Mouse (Mus musculus) spleen, embryonic (tissue): Measurements from ENCODE around the gene Tctn1.
"Not testable (repeated sequence)": the region's sequence is repeated elsewhere in the genome, so short reads cannot be mapped to it uniquely, and the experiment has no call there.

Source experiments
- CTCF ChIA-PET: fragments of 350-600 bp; sonication (Branson Sonifier 250); formaldehyde crosslinking; loops from one replicate; lab custom pipeline; 2022; lab: Charles Lee

The Tctn1 gene

GRCm38 (mm10) chr5:122228271-122228765 is 35.9 kb downstream of the Tctn1 start:
- CTCF ChIA-PET, result interaction anchor here (0.8 to 1.2 kb wide), 2 partner anchors 8 to 24 kb away, joined by 4 to 8 read pairs; no protein-coding TSS in a partner anchor

DNA sequence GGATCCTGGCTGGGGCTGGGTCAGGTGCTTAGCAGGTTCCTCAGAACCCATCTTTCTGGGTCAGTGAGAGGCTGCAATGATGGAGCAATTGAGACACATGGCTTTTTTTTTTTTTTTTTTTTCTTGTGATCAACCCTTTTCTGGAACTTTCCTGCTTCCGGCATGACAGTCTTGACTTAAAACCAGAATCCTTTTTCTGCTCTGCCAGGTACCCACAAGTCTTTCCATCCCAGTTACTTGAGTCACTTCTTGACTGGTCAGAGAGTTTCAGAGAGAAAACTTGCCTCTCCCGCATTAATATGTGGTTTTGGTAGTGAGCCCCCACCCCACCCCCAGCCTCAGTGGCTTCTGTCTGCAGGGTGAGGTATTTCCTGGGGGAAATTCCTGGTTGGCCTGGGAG is 40.0 kb downstream of the Tctn1 start:
- CTCF ChIA-PET, result no interaction called here

DNA sequence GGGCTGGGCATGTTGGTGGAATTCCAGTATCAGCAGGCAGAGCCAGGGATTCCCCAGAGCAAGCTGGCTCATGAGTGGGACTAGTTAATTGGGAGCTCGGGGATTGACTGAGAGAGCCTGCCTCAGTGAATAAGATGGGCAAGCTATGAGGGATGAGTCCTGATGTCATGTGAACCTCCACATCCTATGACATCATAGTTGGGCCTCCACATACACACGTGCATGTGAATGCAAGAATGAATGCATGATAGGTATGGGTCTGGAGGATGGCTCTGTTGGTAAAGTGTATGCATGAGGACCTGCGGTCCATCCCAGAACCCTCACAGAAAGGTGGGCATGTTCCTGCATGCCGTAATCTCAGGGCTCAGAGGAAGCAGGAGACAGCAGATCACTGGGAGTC is 43.2 kb downstream of the Tctn1 start:
- CTCF ChIA-PET, result interaction anchor here (1.4 to 3.4 kb wide), 5 partner anchors 8 to 22 kb away, joined by 3 to 14 read pairs (median 4); no protein-coding TSS in a partner anchor

DNA sequence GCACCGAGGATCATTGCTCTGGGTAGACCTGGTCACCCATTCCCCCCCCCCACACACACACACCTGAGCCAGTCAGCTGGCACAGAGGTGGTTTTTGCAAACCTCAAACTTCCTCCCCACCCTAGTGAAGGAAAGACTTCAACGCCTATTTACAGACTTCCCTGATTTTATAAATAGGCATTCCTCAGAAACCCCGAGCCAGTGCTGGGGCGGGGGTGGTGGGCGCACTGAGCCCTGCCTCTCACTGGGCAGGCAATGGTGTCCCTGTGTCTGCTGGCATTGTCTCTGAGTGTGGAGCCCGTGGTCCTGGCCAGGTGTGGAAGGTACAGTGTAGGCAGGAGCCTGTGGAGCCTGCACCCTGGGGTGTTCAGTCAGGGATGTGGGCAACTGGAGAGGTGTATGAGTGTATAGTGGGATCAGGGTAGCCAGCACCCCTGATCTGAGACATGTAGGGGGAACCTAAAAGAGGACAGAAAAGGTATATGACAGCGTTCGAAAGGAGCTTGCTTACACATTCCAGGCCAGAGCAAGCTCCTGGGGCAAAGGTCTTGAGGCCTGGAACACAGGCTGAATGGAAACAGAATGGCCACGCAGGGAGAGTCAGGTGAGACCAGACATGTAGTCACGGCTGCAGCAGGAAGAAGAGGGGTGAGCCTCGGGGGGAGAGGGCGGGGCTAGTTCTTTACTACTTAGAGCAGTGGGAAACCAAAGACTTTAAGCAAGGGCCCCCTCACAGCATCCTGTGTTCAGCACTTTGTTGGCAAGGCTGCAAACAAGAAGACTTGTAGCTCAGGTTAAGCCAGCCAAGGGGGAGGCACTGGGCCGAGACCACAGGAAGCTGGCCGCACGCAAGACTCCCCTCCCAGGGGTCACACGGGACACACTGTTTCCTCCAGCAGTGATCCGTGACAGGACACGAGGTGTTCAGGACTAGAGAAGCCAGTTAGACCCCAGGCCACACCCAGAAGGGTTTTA is 44.3 kb downstream of the Tctn1 start:
- CTCF ChIA-PET, result interaction anchor here (0.6 to 3.4 kb wide), 5 partner anchors 9 to 32 kb away, joined by 3 to 14 read pairs (median 4); no protein-coding TSS in a partner anchor

DNA sequence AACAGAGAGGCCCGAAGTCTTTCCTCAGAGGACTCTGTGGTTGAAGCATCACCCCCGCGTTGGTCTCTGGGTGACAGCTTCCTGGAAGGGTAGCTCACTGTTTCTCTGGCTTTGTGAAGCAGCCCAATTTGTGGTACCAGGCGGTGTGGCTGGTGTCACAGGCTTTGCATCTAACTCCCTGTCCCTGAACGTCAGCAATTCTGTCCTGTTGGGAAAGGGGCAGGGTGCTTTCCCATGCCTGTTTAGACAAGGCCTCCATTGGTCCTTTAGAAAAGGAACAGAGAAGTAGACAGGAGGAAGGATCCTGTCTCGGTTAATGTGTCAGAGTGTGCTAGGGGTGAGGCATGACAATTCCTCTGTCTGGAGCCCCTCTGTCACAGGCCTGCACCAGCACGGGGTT is 45.3 kb downstream of the Tctn1 start:
- CTCF ChIA-PET, result interaction anchor here (0.5 to 0.9 kb wide), 3 partner anchors 11 to 159 kb away, joined by 3 to 4 read pairs (median 4); no protein-coding TSS in a partner anchor

DNA sequence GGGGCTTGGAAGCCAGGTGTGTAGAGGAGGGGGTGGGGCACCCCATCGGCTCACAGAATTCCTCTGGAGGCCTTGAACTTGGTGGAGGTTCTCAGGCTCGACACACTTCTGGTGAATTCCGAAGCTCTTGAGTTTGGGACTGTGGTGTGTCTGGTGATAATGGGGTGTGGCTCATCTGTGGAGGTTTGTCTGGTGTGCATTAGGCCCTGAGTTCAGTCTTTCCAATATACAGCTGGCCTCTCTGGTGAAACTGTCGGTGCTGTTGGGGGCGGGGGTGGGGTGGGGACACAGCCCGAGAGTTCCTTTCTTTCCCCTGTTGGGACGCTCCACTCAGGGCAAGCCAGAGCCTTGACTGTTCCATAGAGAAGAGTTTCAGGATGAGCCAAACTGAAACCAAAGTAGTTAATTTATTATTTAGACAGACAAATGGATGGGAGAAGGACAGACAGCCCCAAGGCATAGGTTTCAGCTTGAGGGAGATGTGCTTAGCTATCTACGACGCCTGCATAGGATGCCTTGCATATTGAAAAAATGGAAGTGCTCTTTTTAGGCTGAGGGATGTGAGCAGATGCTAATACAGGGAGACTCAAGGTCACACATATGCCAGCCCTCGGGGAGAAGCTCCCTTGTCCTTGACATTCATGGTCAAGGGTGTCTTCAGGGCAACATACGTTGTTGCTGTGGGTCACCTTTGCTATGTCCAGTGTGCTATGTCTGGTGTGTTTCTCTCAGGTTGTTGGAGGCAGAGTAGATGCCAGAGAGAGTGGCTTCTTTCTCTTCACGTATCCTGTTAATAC is 46.0 kb downstream of the Tctn1 start:
- CTCF ChIA-PET, result interaction anchor here (0.5 to 0.9 kb wide), 5 partner anchors 10 to 158 kb away, joined by 3 to 19 read pairs (median 4); no protein-coding TSS in a partner anchor

- CTCF ChIA-PET, result interaction anchor here (0.7 kb wide), 1 partner anchor 57 kb away, joined by 3 read pairs; no protein-coding TSS in a partner anchor
Measured at GRCm38 (mm10) chr5:122217636-122218035, 46.6 kb downstream of the Tctn1 start.

GRCm38 (mm10) chr5:122213861-122214260 is 50.4 kb downstream of the Tctn1 start:
- CTCF ChIA-PET, result interaction anchor here (0.7 to 0.8 kb wide), 2 partner anchors 50 to 1223 kb away, joined by 3 read pairs; partner anchors contain the start of gene Tctn1

GRCm38 (mm10) chr5:122212820-122213219 is 51.4 kb downstream of the Tctn1 start:
- CTCF ChIA-PET, result not testable (repeated sequence)

DNA sequence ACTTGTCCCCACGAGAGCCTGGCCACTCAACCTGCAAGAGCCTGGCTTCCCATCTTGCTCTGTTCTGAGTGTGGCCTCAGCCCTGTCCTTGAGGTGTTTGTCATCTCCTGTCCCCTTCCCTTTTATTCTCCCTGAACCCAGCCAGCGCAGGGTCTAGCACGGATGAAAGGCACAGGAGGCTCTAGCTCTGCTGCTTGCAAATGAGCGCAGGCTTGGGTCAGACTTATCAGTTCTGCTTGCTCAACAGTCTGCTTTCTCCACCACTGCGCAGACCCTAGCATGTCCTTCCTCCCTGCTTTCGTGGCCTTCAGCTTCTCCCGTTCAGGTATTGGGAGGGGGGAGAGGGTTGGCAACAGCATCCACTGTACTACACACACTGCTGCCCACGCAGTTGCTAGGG is 52.1 kb downstream of the Tctn1 start:
- CTCF ChIA-PET, result no interaction called here

- CTCF ChIA-PET, result no interaction called here
Measured at GRCm38 (mm10) chr5:122210890-122211289, 53.4 kb downstream of the Tctn1 start.

DNA sequence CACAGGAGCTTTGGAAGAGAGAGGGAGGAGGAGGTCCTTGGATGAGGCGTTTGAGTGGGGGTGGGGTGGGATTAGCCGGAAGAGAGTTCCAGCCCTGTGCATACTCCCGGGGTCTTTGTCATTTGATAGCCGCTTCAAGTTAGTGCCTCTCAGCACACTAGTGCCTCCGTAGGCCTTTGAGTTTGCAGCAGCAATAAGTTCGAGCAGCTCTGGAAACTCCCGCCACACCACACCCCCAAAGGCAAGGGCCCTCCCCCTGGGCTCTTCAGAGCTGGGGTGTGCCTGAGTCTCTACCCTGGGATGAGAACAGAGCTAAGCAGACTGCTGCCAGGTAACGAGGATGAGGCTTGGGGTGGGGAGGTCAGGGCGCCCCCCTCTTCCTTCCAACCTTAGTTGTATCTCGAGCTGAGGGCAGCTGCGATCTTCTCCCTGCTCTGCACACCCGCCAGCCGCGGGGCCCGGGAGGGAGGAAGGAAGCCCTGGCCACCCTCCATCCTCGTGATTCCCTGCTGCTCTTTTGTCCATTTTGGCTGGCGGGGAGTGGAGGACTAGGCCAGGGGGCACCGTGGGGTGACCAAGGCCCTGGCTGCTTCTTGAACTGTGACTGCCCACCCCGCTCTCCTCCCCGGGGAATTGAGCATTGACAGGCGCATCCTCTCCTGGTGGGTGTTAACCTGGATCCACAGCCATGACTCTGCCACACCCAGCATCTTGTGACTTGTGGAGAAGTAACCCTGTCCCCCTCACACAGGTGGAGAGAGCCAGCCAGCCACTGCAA is 54.5 kb downstream of the Tctn1 start:
- CTCF ChIA-PET, result interaction anchor here (0.6 to 1.5 kb wide), 3 partner anchors 55 to 374 kb away, joined by 3 to 4 read pairs (median 3); partner anchors contain the start of gene Tctn1

- CTCF ChIA-PET, result interaction anchor here (0.6 to 1.5 kb wide), 5 partner anchors 31 to 139 kb away, joined by 3 to 15 read pairs (median 4); partner anchors contain the start of gene Tctn1
Measured at GRCm38 (mm10) chr5:122208909-122209308, 55.4 kb downstream of the Tctn1 start.

DNA sequence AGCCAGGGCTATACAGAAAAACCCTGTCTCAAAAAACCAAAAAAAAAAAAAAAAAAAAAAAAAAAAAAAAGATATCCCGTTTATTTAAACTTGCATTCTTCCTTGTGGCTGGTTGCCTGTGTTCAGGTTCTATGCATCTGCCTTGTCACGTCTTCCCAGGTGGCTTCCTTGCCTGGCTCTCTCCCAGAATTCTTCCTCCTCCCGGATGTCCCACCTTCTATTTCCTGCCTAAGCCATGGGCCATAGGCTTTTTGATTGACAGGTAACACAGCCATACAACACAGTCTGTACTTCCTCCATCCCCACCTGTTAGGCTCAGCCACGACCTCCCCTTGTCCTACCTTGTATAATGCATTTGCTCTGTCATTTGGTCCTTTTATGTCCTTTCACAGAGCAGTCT is 57.8 kb downstream of the Tctn1 start, which contains the start of gene Hvcn1:
Gene Hvcn1, plus strand, starts transcription at position 330 of the 400 bp plus-strand sequence.
- CTCF ChIA-PET, result no interaction called here

DNA sequence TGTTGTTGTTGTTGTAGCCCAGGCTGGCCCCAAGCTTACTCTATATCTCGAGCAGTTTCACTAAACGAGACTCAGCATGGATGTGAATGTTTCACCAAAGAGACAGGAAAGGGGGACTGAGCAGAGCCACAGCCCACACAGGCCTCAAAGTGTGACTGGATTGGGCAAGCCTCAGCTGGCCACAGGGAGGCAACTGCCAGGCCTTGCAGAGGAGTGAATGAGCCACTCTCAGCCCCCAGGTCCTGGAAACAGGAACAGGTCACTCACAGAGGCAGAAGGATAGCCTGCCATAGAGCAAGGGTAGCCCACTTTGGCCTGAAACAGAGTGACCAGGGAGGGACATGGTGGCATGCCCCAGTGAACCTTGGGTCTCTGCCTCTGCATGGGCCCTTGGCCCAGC is 60.1 kb downstream of the Tctn1 start:
- CTCF ChIA-PET, result no interaction called here

- CTCF ChIA-PET, result interaction anchor here (0.5 to 0.6 kb wide), 2 partner anchors 36 to 865 kb away, joined by 3 to 6 read pairs; no protein-coding TSS in a partner anchor
Measured at GRCm38 (mm10) chr5:122201904-122202303, 62.4 kb downstream of the Tctn1 start.

GRCm38 (mm10) chr5:122200872-122201271 is 63.4 kb downstream of the Tctn1 start:
- CTCF ChIA-PET, result interaction anchor here (0.6 kb wide), 1 partner anchor 58 kb away, joined by 5 read pairs; no protein-coding TSS in a partner anchor

DNA sequence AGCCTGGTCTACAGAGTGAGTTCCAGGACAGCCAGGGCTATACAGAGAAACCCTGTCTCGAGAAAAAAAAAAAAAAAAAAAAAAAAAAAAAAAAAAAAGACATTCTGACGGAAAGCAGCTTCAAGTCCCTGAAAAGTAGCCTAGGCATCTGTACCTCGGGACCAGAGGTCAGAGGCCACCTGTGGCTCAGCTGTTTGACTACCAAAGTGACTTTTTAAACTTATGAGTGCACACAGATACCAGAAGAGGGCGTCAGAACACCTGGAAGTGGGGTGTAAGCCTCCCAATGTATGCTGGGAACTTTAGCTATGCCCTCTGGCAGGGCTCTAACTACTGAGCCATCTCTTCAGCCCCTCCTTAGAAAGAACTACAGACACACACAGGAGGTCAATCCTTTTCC is 71.9 kb downstream of the Tctn1 start:
- CTCF ChIA-PET, result interaction anchor here (1.3 to 1.6 kb wide), 2 partner anchors 71 to 147 kb away, joined by 4 to 7 read pairs; no protein-coding TSS in a partner anchor

DNA sequence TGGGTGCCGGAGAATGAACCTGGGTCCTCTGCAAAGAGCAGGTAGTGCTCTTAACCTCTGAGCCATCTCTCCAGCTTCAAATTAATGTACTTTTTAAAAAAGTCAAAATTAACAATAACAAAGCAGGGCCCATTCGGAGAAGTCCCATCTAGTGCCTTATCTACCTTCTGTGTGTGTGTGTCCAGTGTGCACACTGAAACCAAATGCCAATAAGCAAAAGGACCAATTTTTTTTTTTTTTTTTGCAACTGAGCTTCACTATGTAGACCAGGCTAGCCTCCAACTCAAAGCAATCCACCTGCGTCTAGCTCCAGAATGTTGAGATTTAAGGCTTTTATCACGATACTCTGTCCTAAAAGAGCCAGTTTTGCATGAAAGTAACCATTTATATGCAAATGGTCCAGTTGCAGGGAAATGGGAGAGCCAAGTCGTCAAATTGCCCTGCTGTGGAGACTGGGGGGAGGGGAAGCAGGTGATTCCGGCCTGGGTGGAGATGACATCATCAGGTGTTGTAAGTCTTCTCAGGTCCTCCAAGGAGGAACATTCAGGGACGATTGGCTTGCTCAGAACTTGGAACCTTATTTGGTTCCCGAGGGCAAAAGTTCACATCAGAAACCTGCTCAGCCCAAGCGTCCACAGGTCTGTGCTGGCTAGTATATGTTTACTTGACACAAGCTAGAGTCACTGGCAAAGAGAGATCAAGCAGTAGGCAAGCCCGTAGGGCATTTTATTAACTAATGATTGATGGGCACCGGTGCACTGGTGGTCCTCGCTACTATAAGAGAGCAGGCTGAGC is 72.8 kb downstream of the Tctn1 start:
- CTCF ChIA-PET, result interaction anchor here (0.7 to 1.6 kb wide), 3 partner anchors 72 to 518 kb away, joined by 4 to 7 read pairs (median 7); no protein-coding TSS in a partner anchor
